Mouse (Mus musculus): ENCODE results near the gene Rictor. TPM values are rescaled to one million over a fixed set of nuclear protein-coding genes. Genes with fewer than 3 reads are reported as not detected.

The Rictor gene
- polyA plus RNA-seq, 1 experiment from 2014 or later: 28.1 TPM

DNA sequence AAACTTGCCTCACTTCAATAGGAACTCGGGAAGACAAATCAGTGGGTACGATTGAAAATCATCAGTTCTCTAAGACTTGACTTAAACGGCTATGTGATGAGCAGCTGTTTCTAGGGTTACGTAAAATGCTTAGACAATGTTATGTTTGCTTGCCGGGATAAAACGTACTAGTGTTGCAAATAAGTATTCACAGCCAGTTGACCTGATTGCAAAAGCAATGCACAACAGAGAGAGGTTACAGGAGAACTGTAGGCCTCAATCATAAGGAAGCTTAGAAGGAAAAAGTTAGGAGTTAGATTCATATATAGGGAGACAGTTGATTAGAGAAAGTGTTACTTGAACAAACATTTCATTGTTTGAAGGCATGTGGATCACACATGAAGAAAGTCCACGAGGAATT, 2.2 kb downstream of the Rictor start:
- Histone ChIP-seq H3K4me2 (peak overlapping the region; percentile 88), H3K9ac (no peak overlapping the region), H3K27me3 (no peaks in the 10 kb centered on the region), H3K4me1 (replicated peaks) (peaks cover 31% of the 10 kb centered on the region), H3K9me3 (replicated peaks) (no peaks in the 10 kb centered on the region), H3K36me3 (no peaks in the 10 kb centered on the region), H3K4me3 (no peak overlapping the region), H3K27ac (no peak overlapping the region)
- no peak for ATAC-seq (replicated peaks; ENCODE audit: insufficient number of reproducible peaks, insufficient read depth, low FRiP score, low read depth)
- WGBS: 67% methylated on average over 7 of the region's 7 CpGs

DNA sequence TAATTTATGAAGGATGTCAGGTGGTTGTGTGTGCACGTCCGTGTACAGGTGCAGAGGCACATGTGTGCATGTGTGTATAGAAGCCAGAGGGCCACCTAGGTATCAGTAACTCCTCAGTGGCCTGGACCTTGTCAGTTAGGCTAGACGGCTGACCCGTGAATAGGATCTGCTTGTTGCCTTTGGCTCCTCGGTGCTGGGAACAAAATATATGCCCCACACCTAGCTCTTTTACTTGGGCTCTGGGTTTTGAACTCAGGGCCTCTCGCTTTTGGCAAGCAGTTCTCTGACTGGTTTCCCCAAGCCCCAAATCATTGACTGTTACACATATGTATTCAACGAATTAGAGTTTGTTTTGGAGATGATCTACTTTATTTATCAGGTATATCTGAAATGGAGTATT, 3.0 kb downstream of the Rictor start:
- no peak overlapping the region for H3K4me3 ChIP-seq
- no peaks in the 10 kb centered on the region for H3K36me3 ChIP-seq
- H3K27me3 ChIP-seq: no peaks in the 10 kb centered on the region
- H3K9me3 ChIP-seq (replicated peaks): no peaks in the 10 kb centered on the region
- peaks cover 31% of the 10 kb centered on the region for H3K4me1 ChIP-seq (replicated peaks)
- WGBS: 69% methylated on average over 7 of the region's 7 CpGs
- no peak overlapping the region for H3K4me2 ChIP-seq
- no peak overlapping the region for H3K27ac ChIP-seq
- no peak overlapping the region for H3K9ac ChIP-seq
- ATAC-seq (replicated peaks; ENCODE audit: insufficient number of reproducible peaks, insufficient read depth, low FRiP score, low read depth): no peak

DNA sequence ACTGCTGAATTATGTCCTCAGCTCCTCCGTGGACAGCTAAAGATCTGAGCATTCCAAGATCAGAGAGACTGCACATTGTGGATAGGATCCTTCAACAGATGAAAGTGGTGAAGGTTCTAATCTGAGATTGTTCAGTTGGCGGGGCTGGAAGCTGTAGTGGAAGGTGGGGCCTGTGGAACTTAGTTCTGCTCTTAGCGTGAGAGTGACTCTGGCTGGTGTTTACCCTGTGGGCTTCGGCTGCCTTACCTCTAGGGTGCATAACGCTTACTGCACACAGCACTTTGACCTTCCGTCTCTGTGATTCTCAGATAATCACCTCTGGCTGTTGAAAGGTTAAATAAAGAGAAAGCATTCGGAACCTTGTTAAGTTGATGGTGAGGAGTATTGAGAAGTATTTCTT, 6.6 kb downstream of the Rictor start:
- Histone ChIP-seq H3K27ac (peak overlapping the region; percentile 36), H3K4me2 (peak overlapping the region; percentile 43), H3K4me3 (peak overlapping the region; percentile 12), H3K9me3 (replicated peaks) (no peaks in the 10 kb centered on the region), H3K36me3 (no peaks in the 10 kb centered on the region), H3K27me3 (no peaks in the 10 kb centered on the region), H3K4me1 (replicated peaks) (peaks cover 44% of the 10 kb centered on the region), H3K9ac (no peak overlapping the region)
- WGBS: 25% methylated on average over 7 of the region's 7 CpGs
- peak; percentile 74 for ATAC-seq (replicated peaks; ENCODE audit: insufficient number of reproducible peaks, insufficient read depth, low FRiP score, low read depth)

DNA sequence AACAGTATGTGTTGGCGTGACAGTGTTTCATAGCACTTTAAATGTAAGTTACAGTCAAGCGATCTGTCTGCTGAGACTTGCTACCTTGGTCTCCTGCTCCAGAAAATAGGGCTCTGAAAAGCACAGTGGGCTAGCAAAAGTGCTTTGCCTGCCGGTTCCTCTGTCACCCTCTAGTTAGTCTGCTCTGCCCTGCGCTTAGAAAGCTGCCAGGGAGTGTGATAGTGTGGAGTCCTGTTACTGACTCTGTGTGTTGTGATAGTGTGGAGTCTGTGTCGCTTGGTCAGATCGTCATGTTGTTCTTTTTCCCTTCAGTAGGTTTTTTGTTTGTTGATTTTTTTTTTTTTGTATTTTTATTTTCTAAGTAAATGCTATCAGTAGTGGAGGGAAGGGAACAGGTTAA, 7.1 kb downstream of the Rictor start:
- Histone ChIP-seq H3K27me3 (no peaks in the 10 kb centered on the region), H3K9ac (no peak overlapping the region), H3K9me3 (replicated peaks) (no peaks in the 10 kb centered on the region), H3K27ac (peak overlapping the region; percentile 36), H3K36me3 (no peaks in the 10 kb centered on the region), H3K4me1 (replicated peaks) (peaks cover 43% of the 10 kb centered on the region), H3K4me3 (peak overlapping the region; percentile 12), H3K4me2 (peak overlapping the region; percentile 43)
- 42% methylated on average over 6 of the region's 6 CpGs for whole genome bisulfite sequencing
- no peak for ATAC-seq (replicated peaks; ENCODE audit: insufficient number of reproducible peaks, insufficient read depth, low FRiP score, low read depth)

GRCm38 (mm10) chr15:6721385-6721784, 13.2 kb downstream of the Rictor start:
- no peak overlapping the region for H3K4me3 ChIP-seq
- no peaks in the 10 kb centered on the region for H3K27me3 ChIP-seq
- H3K9ac ChIP-seq: no peak overlapping the region
- no peaks in the 10 kb centered on the region for H3K9me3 ChIP-seq (replicated peaks)
- H3K4me1 ChIP-seq (replicated peaks): peaks cover 25% of the 10 kb centered on the region
- ATAC-seq (replicated peaks; ENCODE audit: insufficient number of reproducible peaks, insufficient read depth, low FRiP score, low read depth): no peak
- H3K36me3 ChIP-seq: no peaks in the 10 kb centered on the region
- no peak overlapping the region for H3K27ac ChIP-seq
- WGBS: 76% methylated on average over 2 of the region's 2 CpGs
- no peak overlapping the region for H3K4me2 ChIP-seq

- H3K36me3 ChIP-seq: no peaks in the 10 kb centered on the region
- no peak for ATAC-seq (replicated peaks; ENCODE audit: insufficient number of reproducible peaks, insufficient read depth, low FRiP score, low read depth)
- H3K4me3 ChIP-seq: no peak overlapping the region
- no peak overlapping the region for H3K9ac ChIP-seq
- peaks cover 21% of the 10 kb centered on the region for H3K4me1 ChIP-seq (replicated peaks)
- H3K4me2 ChIP-seq: no peak overlapping the region
- 76% methylated on average over 4 of the region's 4 CpGs for WGBS
- H3K9me3 ChIP-seq (replicated peaks): no peaks in the 10 kb centered on the region
- no peak overlapping the region for H3K27ac ChIP-seq
- H3K27me3 ChIP-seq: no peaks in the 10 kb centered on the region
Observed at GRCm38 (mm10) chr15:6721802-6722201, 13.6 kb downstream of the Rictor start.

DNA sequence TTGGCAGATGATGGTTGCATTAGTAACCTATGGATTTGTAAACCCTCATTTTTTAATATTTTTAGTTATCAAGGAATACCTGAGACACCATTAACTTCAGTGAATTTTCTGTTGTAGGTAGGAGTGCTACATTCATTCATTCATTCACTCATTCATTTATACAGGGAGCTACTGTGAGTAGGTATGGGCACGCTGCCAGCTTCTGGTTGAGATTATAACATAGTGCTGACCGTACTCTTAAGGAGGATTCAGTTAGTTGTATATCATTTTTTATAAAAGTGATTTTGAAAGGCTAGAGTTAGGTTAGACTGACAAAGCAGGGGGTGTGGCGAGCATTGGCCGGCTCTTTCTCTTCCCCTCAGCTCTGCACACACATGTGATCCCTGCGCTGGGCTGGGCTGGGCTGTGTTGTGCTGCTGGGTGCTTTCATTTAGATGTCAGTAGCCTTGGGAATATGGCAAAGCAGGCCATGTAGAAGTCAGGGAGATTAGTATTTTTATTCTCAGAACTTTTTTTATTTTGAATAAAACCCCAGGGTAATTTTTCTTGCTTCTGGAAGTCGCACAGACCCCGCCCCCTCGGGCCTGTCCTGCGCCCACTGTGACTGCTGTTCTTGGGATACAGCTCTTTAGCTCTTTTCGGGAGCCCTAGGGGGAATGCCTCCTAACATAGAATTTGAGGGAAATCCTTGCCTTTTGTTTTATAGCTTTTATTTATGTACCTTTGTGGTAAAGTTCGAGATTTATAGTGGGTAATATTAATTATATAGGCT, 14.4 kb downstream of the Rictor start:
- Histone ChIP-seq H3K4me1 (replicated peaks) (peaks cover 18% of the 10 kb centered on the region), H3K27ac (no peak overlapping the region), H3K4me3 (no peak overlapping the region), H3K9me3 (replicated peaks) (no peaks in the 10 kb centered on the region), H3K36me3 (no peaks in the 10 kb centered on the region), H3K9ac (no peak overlapping the region), H3K4me2 (no peak overlapping the region), H3K27me3 (no peaks in the 10 kb centered on the region)
- WGBS: 79% methylated on average over 11 of the region's 11 CpGs
- ATAC-seq (replicated peaks; ENCODE audit: insufficient number of reproducible peaks, insufficient read depth, low FRiP score, low read depth): no peak

DNA sequence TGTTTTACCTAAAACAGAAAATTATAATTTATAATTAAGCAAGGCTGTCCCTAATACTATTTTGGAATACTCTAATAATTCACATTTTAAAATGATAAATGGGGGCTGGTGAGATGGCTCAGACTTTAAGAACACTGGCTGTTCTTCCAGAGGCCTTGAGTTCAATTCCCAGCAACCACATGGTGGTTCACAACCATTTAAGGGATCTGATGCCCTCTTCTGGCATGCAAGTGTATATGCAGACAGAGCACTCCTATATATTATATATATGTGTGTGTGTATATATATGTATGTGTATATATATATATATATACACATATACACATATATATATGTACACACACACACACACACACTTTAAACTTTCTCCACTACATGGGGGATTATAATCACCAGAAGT, 15.2 kb downstream of the Rictor start:
- Histone ChIP-seq H3K4me2 (no peak overlapping the region), H3K27ac (no peak overlapping the region), H3K27me3 (no peaks in the 10 kb centered on the region), H3K9me3 (replicated peaks) (no peaks in the 10 kb centered on the region), H3K4me3 (no peak overlapping the region), H3K9ac (no peak overlapping the region), H3K36me3 (no peaks in the 10 kb centered on the region), H3K4me1 (replicated peaks) (peaks cover 18% of the 10 kb centered on the region)
- no peak for ATAC-seq (replicated peaks; ENCODE audit: insufficient number of reproducible peaks, insufficient read depth, low FRiP score, low read depth)

DNA sequence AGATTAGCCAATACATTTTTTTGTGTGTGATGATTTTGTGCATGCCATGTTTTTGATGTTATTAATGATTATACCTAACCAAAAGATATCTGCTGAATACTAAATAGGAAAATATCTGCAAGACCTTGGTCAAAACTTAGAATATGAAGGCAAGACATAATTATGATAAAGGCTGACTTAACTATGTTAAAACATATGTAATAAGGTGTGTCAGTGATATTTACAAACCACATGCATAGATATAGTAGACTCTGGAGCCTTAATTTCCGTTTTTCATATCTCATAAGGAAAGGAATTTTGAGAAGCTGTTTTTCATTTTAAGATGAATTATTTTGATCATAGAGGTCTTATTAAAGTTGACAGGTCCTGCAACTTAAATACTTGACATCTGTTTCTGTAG, 16.3 kb downstream of the Rictor start:
- Histone ChIP-seq H3K27me3 (no peaks in the 10 kb centered on the region), H3K4me2 (no peak overlapping the region), H3K9me3 (replicated peaks) (no peaks in the 10 kb centered on the region), H3K9ac (no peak overlapping the region), H3K4me3 (no peak overlapping the region), H3K4me1 (replicated peaks) (peaks cover 13% of the 10 kb centered on the region), H3K36me3 (no peaks in the 10 kb centered on the region), H3K27ac (no peak overlapping the region)
- 66% methylated on average over 1 of the region's 1 CpGs for WGBS
- no peak for ATAC-seq (replicated peaks; ENCODE audit: insufficient number of reproducible peaks, insufficient read depth, low FRiP score, low read depth)

DNA sequence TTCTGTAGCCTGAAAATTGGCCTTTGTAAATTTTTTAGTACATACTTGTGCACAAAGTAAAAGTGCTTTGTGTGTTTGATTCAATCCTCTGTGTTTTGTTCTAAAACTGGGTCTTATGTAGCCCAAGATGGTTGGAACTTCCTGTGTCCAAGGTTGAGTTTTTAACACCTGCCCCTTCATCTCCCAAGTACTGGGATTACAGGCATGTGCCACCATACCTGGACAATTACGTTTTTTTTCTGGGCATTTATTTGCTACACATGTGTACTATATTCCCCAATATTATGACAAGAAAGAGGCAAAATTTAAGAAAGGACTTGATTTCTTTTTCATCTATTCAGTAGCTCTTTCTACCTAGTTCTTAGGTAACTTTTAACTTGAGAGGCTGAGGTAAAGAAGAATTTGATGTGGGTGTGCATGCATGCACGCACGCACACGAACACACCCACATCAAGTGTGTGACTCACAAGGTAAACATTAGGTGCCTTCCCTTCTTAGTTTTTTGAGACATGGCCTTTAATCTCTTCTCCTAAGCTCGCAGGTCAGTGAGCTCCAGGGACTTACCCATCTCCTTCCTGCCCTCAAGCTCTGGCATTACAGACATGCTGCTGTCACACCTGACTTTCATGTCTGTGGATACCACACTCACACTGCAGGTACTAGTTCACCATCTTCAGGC, 18.1 kb downstream of the Rictor start:
- Histone ChIP-seq H3K9ac (no peak overlapping the region), H3K4me3 (no peak overlapping the region), H3K4me1 (replicated peaks) (peaks cover 13% of the 10 kb centered on the region), H3K27me3 (no peaks in the 10 kb centered on the region), H3K27ac (no peak overlapping the region), H3K9me3 (replicated peaks) (no peaks in the 10 kb centered on the region), H3K36me3 (no peaks in the 10 kb centered on the region), H3K4me2 (no peak overlapping the region)
- no peak for ATAC-seq (replicated peaks; ENCODE audit: insufficient number of reproducible peaks, insufficient read depth, low FRiP score, low read depth)
- 71% methylated on average over 5 of the region's 5 CpGs for WGBS

DNA sequence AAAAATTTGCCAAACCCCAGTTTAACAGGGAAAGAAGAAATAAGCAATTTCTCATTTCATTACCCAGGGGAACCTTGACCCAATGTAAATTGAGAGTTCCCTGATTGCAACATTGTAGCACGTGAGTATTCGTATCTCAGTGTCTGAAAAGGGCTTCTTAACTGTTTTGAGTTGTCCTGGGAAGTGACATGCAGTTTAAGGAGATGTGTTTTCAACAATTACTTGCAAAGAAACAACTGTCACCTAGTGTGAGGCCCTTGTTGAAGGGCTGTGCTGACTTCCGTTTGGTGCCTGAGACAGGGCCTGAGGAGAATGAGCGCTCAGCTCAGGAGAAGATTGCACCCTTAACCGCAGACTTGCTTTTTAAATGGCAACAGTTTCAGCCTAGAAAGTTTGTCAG, 24.9 kb downstream of the Rictor start:
- WGBS: 72% methylated on average over 5 of the region's 5 CpGs

DNA sequence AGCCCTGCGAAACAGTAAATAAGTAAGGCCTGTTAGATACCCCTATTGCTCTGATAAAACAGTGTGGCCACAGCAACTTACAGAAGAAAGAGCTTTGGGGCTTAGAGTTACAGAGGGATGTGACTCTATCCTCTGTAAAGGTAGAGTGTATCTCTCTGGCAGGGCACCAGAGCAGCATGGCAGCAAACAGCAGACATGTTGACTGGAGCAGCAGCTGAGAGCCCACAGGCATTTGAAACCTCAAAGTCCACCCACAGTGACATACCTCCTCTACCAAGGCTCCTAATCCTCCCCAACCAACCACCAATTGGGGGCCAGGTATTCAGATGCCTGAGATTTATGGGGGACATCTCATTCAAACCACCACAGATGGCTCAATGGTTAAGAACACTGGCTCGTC, 31.0 kb downstream of the Rictor start:
- ATAC-seq (replicated peaks; ENCODE audit: insufficient number of reproducible peaks, insufficient read depth, low FRiP score, low read depth): no peak
- Histone ChIP-seq H3K4me1 (replicated peaks) (peaks cover 24% of the 10 kb centered on the region), H3K9me3 (replicated peaks) (no peaks in the 10 kb centered on the region), H3K4me3 (no peak overlapping the region), H3K27ac (no peak overlapping the region), H3K9ac (no peak overlapping the region), H3K36me3 (peaks cover 5% of the 10 kb centered on the region), H3K4me2 (no peak overlapping the region), H3K27me3 (no peaks in the 10 kb centered on the region)
- WGBS: 93% methylated on average over 2 of the region's 2 CpGs

More for the DNA sequence above, 24.9 kb downstream of the Rictor start:
- no peak overlapping the region for H3K4me3 ChIP-seq
- no peak overlapping the region for H3K9ac ChIP-seq
- ATAC-seq (replicated peaks; ENCODE audit: insufficient number of reproducible peaks, insufficient read depth, low FRiP score, low read depth): no peak
- no peaks in the 10 kb centered on the region for H3K27me3 ChIP-seq
- no peak overlapping the region for H3K27ac ChIP-seq
- H3K4me1 ChIP-seq (replicated peaks): peaks cover 6% of the 10 kb centered on the region; the same call in 1 of the 2 replicates
- no peaks in the 10 kb centered on the region for H3K36me3 ChIP-seq
- no peak overlapping the region for H3K4me2 ChIP-seq
- no peaks in the 10 kb centered on the region for H3K9me3 ChIP-seq (replicated peaks)

Measured in heart, embryonic 15.5 days (tissue).